In the genomic region with DNA sequence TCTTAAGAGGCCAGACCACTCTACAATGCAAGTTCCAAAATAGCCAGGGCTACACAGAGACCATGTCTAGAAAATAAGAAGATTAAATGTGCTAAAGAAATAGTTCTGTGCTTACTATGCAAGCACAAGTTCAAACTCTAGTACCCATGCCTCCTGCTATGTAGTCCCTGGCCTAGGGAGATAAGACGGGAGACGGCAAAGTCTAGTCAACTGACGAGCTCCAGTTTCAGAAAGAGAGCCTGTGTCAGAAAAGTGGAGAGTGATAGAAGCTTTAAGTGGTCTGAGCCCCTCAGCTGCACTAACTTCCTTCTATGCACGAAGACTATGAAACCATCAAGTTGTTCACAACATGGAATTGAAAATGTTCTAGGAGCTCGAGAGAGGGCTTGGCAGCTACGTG, we compare ENCODE assay signal across 1 mouse cellular context.
TF ChIP-seq lines count a peak whose summit lies in the region.

No protein-coding gene starts in this region.

TF ChIP-seq in MEL, 35 proteins besides CTCF, POLR2A, EP300 and RAD21 (continued from another document):
- no peak for TF ChIP-seq HCFC1 (IDR thresholded peaks at IDR 0.05; ENCODE audit: low read depth, low read length)
- 0 out of 2 replicates have a peak, but pooled peaks have one; percentile 28 for TF ChIP-seq SIN3A (IDR thresholded peaks at IDR 0.05; ENCODE audit: low read length)
- peak; percentile 70 for TF ChIP-seq GATA1 (IDR thresholded peaks at IDR 0.05; ENCODE audit: low read depth, low read length)
